Mouse (Mus musculus) olfactory bulb, adult 2 months (tissue): Measurements from ENCODE around the gene Bbs9.

Source experiments
- CTCF ChIP-seq: fragments of 200-500 bp; IDR thresholded peaks from 2 replicates; pipeline ENCODE4 v1.5.1; 2012; ENCODE audit warnings: low read depth, mild to moderate bottlenecking, low read length, moderate library complexity; ENCODE audit not compliant: insufficient read depth
- POLR2A ChIP-seq: fragments of 200-500 bp; IDR thresholded peaks from 2 replicates; pipeline ENCODE4 v1.6.1; 2012; ENCODE audit warnings: mild to moderate bottlenecking, low read depth, low read length, moderate library complexity; ENCODE audit not compliant: insufficient read depth

- TF ChIP-seq CTCF (no peak), POLR2A (no peak)
Observed at GRCm38 (mm10) chr9:22875231-22875630, 399.7 kb downstream of the Bbs9 start.
